Mouse (Mus musculus): ENCODE measurements around the gene Fmo1.

Gene Fmo1

DNA sequence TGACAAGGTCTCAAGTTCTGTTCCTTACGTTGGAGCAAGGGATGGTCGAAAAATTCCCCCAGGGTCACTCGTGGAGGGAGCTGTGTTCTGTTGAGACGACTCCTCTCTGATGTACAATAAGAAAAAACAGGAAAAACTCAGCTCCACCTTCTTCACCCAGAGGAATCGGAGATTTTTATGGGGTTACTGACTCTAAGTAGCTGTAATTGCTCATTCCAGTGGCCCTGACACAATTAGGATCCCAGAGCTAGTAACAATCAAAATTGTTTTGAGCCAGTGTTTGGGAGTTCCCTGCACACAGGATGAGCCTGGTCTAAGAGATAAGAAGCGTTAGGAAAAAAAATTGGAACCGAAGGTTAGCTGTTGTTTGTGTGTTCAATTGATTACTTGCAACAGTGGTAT is at the start of gene Fmo1:
Gene Fmo1 (minus strand): TSS at position 331 of the 402 bp plus-strand sequence.
- no peak for DNase-seq (ENCODE audit: low spot score in 2 of 2)

DNA sequence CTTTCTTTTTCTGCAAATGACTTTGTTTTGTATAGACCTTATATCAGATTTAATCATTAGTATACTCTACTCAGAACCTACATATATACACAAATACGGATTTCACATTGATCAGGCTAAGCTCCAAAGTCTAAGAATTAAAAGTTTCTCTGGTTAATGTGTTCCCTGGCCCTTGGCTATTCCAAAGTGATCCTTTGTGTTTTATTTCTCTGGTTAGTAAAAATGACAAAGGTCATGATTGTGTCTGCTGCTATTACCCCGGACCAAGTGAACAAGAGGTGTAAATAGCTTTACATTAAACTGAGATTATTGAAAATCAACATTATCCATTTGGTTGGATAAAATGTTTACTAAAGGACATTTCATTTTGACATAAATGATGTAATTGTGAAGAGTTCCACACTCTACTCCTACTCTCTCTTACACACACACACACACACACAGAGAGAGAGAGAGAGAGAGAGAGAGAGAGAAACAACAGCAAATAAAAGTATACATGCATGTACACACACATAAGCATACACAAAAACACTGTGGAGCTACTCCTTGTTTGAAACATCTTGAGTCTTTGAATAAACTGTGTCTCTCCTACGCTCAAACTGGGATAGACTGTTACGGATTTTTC is 48.6 kb upstream of the Fmo1 start:
- no peak for DNase-seq (ENCODE audit: low spot score in 2 of 2)

GRCm38 (mm10) chr1:162912085-162912484 is 45.7 kb upstream of the Fmo1 start:
- DNase-seq (ENCODE audit: low spot score in 2 of 2) = no peak

GRCm38 (mm10) chr1:162901879-162902278 is 35.5 kb upstream of the Fmo1 start:
- no peak for DNase-seq (ENCODE audit: low spot score in 2 of 2)

DNA sequence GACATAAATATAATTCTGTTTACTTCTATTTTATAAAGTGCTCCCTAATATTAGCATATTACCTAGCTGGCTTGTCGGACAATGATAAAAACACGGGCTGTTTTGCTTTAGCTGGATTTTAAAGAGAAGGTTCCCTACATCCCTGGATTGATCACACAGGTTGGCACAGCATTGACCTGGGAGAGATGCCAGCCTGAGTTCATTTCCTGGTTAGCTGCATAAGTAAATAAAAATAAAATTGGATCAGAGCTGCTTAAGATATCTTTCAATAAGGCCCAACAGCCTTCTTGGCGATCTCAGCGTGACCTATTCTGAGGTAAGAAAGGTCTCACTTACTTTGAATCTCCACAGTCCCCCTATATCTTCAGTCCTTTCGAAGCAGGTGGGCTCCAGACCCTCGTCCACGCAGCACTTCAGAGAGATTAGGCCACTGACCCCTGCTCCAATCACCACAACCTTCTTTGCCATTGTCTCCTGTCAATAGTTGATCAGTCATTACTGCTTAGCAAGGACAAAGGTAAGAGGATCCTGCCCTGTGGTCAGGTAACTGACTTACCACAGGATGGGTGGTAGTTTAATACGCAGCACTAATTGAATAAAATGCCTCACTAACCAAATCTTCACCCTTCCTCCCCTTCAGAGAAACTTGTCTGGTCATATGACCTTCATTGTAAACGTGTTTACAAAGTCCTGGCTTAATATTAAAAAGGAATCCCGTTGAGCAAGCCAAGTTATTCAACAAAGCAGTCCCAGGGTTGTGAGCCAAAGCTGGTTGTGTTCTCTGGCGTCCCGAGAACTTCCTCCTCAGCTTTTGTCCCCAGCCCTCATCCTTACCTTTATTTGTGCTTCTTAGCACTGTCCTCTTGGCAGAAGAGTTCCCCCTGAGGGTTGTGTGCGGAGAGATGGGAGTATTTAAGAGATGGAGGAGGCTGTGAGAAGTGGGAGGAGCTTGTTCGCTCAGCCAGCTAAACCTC is 31.7 kb upstream of the Fmo1 start, which contains the start of gene Fmo2:
Gene Fmo2 (minus strand): TSS at position 889 of the 974 bp plus-strand sequence.
- DNase-seq (ENCODE audit: low spot score in 2 of 2) = no peak

DNA sequence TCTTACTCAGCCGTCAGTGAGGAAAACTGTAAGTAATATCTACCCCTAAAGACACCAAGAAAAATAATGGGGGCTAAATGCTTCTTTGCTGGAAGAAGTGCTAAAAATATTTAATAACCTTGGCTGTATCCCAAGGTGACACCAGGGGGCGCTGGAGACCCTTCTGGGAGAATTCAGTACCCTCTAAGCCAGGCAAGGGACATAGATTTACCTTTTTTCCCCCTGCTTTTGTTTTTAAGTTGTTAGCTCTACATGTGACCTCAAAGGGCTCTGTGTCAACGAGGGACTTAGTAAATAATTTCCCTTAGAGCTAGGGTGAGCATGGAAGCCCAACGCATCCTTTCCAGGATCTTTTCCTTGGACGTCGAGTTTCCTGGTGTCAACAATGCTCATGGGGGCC is 29.5 kb upstream of the Fmo1 start:
- peak; percentile 16 to 33 for DNase-seq (ENCODE audit: low spot score in 2 of 2)

DNA sequence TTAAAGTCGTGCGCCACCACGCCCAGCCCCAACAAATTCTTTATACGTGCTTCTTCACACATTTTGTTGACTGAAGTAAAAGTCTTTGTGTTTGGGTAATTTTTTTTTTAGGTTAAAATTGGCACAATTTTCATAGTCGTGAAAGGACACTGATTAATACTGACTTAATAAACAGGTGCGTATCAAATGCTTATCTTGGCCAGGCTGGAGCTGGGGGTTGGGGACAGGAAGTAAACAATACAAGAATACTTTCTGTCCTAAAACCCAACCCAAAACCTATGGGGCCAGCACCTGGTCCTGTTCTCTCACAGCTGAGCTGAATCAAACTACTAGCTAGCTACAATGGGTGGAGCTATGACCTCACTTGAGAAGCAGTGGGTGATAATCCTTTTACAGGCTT is 26.6 kb upstream of the Fmo1 start:
- no peak for DNase-seq (ENCODE audit: low spot score in 2 of 2)

- DNase-seq (ENCODE audit: low spot score in 2 of 2) = no peak
These were observed 25.6 kb upstream of the Fmo1 start for GRCm38 (mm10) chr1:162891980-162892451.

DNA sequence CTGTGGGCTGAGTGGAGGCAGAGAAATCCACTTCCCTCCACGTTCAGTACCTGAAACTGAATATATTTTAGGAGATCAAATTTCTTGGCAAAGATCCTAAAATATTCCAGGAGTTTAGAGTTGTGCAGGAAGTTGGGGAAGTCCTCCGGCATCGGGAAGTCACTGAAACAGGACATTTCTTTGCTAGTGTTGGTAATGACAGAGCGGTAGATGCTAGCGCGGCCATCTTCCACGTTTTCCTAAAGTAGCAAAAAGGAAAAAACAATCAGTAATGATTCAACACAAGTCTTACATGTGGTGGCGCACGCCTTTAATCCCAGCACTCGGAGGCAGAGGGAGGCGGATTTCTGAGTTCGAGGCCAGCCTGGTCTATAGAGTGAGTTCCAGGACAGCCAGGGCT is 22.2 kb upstream of the Fmo1 start:
- no peak for DNase-seq (ENCODE audit: low spot score in 2 of 2)

DNA sequence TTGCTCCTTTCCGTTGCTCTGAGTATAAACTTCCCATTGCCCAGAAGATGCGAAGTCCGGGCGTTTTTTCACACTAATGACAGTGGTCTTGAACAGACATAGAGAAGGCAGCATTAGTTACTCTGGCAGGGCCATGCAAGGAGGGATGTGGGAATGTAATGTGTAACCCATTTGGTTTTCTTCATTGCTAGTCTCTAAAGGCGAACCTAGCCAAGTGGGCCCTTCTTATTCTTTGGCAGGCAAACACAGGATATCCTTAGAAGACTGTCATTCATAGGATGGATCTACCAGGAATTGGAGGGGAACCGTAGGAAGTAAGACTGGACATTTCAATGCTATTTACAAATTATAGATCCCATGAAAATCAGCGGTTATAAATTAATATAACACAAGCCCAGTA is 21.2 kb upstream of the Fmo1 start:
- no peak for DNase-seq (ENCODE audit: low spot score in 2 of 2)

DNA sequence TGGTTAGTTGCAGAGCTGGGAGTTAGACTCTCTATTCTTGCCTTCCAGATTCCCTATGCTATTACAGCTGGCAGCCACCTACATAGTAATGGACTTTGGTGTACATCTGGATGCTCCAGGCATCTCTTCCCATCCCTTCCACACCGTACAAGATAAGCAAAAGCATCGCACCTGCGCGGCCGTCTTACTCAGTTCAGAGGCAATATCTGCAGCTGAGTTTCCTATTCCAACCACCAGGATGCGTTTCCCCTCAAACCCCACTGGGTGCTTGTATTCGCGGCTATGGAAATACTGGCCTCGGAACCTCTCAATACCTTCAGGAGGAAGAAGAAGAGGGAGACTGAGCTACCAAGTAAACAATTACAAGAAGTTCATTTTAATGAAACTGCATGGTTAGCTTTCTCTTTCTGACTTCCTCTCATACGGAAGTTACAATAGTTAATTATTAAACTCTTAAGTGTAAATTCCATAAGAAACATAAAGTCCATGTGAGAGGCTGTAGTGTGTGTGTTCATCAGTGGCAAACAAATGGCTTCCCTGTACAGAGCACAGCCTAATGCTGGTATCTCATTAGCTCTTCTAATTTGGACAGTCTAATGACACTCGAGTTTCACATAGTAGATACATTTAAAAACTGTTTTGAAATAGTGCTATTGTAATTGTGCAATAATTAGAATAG is 19.9 kb upstream of the Fmo1 start:
- no peak for DNase-seq (ENCODE audit: low spot score in 2 of 2)

GRCm38 (mm10) chr1:162882681-162883080 is 16.3 kb upstream of the Fmo1 start:
- no peak for DNase-seq (ENCODE audit: low spot score in 2 of 2)

DNA sequence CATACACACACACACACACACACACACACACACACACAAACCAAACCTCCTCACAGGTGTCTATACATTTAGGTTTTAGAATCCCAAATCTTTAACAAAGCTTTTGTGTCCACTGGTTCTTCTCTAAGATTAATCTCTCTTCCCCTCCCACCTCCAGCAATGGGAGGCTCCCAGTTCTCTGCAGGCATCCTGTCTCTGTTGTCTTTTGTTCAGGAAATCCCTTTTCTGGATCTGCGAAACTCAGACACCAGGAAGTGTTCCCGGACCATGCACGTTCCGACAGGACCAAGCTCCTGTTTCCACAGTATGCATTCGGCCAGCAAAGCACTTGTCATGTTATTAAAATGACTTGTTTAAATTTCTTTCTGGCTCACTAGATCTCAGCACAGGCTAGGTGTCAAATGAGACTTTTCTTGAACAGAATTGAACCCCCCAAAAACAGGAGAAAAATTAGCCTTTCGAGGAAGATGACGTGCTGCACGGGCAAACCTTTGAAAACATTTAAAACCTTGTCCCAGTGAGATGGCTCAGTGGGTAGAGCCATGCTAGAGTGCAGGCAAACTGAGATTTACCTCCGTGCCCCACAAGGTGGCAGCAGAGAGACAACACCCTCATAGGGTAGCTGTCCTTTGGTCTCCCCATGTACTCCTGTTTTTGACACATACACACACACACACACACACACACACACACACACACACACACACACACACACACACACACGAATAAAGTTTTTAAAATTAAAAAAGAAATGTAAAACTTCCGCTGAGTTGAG is 13.4 kb upstream of the Fmo1 start:
- DNase-seq (ENCODE audit: low spot score in 2 of 2) = peak in 1 of 2 experiments; percentile 31

DNA sequence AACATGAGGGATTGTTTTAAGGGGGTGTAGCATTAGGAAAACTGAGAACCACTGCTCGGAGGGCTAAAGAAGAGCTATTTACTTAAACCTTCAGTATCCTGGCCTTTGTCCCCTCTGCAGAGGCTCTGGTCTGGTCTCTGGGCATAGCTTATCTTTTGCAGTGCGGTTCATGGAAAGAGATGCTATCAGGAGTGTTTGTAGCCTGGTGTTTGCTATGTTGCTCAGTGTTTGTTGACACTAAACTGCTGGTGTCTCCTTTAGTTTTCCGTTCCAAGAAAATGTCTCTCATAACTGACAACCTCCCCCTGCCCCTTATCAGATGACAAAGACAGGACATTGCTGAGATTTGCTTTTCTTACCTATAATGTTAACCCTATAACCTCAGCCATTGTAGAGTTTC is 8.7 kb upstream of the Fmo1 start:
- no peak for DNase-seq (ENCODE audit: low spot score in 2 of 2)

DNA sequence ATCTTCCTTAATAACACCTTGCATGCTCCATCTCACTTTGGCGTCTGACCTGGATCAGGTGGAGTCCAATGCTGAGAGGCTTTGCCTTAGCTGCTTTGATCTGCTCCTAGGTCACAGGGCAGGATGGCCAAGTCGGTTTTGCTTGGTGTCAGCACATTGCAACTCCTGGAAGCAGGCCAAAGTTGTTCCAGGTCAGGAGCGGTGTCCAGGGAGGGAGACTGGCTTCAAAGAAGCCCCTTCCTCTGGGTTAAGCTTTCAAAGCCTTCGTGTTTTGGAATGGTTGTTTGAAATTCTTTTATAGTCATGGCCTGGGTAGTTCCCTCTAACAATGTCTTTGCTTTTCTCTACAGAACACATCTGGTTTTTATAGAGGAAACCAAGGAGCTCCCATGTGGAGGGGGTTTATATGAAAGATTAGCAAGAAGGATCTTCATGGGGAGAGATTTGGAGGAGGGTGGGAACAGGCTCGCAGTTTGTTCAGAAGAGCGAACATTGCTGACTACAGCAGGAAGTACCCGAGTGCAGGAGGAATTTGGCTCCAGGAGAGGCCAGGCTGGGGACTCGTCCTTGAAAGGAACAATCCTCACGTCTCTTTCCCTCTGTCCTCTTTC is 5.4 kb upstream of the Fmo1 start:
- no peak for DNase-seq (ENCODE audit: low spot score in 2 of 2)

DNA sequence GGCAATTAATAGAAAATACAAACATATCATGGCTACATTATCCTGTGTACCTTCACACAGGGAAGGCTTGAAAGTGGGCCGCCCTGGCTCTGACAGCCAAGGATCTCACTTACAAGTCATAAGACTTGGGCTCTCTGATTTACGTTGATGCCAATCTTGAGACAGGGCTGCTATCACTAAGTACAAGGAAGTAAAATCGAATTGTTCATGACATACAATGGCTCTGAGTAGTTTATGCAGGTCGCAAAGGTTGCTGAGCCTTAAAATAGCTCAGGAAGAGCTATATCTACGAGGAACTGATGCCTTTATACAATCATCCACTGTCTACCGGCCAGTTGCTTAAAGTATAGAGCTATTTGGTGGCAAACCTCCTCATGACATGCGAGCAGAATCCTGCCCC is 4.6 kb upstream of the Fmo1 start:
- DNase-seq (ENCODE audit: low spot score in 2 of 2) = no peak

- DNase-seq (ENCODE audit: low spot score in 2 of 2) = no peak
These were observed 986 bp upstream of the Fmo1 start for GRCm38 (mm10) chr1:162867396-162867795.

GRCm38 (mm10) chr1:162865493-162865830 is 948 bp downstream of the Fmo1 start:
- DNase-seq (ENCODE audit: low spot score in 2 of 2) = no peak

GRCm38 (mm10) chr1:162864816-162865492 is 1.5 kb downstream of the Fmo1 start:
- DNase-seq (ENCODE audit: low spot score in 2 of 2) = no peak

DNA sequence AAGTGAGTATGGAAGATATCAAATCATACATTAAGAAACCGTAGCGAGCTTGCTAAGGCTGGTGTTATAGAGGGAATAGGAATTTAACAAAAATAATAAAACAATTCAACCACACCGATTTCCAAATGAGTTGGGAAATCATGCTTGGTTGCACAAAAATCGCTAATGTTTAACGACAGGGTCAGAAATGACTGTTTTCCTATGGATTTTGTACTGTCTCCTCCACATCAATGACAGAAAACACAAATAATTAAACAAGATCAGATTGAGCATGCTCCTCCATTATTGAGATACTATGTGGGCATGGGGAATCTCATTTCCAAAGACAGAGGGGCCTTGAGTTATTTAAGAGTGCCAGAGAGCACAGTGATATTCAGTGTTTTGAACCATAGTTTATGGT is 2.1 kb downstream of the Fmo1 start:
- no peak for DNase-seq (ENCODE audit: low spot score in 2 of 2)

GRCm38 (mm10) chr1:162863579-162863978 is 2.8 kb downstream of the Fmo1 start:
- no peak for DNase-seq (ENCODE audit: low spot score in 2 of 2)

All from spleen, postnatal 14 days (tissue).